Mouse (Mus musculus): ENCODE data around the gene Atl3.
"Not testable (repeated sequence)": the region's sequence is repeated elsewhere in the genome, so short reads cannot be mapped to it uniquely, and the experiment has no call there.

Gene Atl3

DNA sequence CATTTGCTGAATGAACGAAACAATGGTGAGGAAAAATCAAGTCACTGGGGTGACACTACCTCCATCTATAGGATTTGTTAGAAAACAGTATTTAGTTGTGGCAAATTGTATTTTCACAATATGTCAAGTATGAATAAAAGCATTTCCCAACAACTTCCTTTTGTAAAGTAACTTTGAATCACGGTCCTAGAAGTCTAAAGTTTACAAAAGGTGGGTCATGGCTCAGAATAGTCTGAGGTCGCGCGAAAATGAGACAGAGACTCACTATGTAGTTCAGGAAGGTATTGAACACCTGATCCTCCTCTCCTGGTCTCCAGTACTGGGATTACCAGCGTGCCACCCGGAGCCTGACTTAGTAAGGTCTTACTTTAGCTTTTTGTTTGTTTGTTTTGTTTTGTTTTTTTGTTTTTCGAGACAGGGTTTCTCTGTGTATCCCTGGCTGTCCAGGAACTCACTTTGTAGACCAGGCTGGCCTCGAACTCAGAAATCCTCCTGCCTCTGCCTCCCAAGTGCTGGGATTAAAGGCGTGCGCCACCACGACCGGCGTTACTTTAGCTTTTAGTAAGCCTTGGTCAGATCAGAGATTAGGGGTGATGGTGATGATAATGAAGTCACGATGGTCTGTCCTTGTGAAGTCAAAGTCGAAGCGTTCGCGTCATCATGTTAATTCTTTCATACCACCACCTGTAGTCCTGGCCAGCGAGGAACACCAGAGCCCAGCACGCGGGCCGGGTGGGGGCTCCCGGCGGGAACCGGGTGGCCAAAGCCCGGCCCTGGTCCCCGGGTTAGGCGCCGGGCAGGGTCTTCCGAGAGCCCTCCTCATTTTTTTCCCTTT is at the start of gene Atl3:
TSS of gene Atl3 (plus strand) at position 689 of the 835 bp plus-strand sequence.
- DNase-seq: peak in 1 of 2 experiments; percentile 15

DNA sequence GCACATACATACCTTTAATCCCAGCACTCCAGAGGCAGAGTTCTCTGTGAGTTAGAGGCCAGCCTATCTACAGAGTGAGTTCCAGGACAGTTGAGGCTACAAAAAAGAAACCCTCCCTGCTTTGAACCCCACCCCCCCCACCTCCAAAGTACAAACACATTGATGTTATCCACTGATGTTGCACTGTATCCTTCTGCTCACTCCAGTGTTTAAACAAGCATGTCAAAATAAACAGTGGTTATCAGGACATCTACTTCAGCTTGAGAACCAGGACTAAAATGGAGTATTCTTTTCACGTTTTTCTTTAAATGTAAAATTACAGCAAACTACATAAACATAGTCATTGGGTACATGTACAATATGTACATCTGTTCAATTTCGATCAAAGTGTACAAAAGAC is 48.7 kb upstream of the Atl3 start:
- DNase-seq: no peak

DNA sequence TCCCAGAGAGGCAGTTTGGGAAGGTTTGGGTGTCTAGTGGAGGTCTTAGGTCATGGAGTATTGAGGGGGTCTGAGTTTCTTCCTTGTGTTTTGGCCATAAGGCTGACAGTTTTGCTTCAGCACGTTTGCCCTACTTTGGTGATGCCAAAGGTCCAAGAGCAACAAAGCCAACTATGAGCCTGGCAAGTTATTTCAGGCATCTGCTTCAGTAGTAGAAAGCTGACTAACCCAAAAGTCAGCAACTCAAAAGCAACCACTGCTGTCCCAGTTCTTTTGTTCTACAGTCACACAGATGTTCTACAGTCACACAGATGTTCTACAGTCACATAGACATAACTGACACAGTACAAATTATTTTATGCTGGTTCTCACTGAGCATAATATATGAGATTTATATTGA is 48.2 kb upstream of the Atl3 start:
- DNase-seq: no peak

DNA sequence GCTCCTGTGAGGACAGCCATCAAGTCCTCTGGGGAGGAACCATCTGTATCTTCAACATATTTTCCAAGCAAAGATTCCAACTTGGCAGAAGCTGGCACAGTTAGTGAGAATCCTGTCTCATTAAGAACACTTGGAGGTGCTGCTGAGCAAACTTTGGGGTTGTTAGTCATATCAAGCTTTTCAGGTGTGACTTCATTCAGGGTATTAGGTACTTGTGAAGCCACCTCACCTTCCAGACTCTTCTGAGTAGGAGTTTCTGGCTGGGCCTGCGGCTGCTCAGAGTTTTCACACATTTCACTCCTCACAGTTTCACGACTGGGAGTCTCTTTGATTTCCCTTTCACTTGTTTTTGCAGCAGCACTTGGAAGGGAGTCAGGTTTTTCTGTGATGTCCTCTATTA is 37.0 kb upstream of the Atl3 start:
- DNase-seq: no peak

DNA sequence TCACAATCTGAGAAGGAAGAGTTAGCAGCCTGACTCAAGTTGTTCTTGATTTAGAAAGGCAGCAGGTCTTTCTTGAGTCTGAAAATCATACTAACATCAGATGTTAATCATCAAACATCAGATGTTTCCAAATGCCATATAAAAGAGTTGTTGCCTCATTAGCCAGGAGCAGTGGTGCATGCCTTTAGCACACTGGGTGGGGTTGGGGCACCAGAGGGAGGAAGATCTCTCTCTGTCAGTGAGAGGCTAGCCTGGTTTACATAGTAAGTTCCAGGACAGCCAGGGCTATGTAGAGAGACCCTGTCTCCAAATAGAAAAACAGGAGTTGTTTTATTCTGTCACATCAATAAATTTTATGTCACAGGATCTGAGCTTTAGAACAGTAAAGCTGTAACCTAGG is 34.9 kb upstream of the Atl3 start:
- DNase-seq: no peak

DNA sequence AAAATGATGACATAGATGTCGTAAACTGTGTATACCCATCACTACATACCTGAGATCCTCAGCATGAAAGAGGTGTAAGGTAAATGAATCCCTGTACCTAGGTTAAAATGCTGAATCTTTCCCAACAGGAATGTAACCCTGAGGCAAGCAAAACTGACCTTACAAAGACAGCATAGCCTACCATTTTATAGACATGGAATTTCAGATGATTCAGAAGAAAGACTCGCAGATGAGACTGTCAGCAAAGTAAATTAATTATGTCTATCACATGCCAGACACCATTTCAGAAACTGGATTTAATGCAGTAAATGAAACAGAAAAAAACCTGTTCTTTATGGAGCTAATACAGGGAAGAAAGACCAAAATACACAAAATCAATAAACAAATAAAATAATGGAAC is 34.5 kb upstream of the Atl3 start:
- no peak for DNase-seq

DNA sequence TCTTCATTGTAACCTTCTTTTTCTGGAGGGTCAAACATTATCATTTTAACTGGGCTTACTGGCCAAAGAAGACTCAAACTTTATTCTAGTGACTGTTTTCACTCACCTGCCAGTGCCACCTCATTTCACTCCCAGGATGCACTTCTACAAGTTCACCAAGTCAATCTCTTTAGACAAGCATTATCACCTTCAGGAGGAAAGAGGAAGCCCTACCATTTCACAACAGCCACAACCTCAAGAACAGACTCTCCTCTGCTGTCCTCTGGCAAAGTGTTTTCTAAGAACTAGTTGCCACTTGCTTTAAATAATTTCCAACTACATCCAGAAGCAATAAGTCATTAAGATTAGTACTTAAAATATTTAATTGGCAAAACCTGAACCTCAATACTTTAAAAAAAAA is 25.9 kb upstream of the Atl3 start:
- no peak for DNase-seq

DNA sequence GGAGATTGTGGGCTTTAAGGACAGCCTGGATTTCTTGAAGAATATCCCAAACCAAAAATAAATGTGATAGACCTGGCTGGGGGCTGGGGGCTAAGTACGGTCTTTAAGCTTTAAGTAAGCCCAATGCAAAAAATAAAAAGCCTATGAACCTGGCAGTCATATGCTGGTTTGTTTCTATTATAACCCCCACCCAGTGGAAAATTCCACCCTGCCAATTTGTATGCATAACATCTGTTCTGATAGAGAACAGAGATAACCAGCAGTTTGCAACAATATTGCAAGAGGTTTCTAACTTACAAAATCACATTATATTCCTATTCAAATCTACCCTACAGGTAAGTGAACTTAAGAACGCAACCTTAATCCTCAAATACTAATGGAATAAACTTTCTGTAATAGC is 23.2 kb upstream of the Atl3 start:
- no peak for DNase-seq

DNA sequence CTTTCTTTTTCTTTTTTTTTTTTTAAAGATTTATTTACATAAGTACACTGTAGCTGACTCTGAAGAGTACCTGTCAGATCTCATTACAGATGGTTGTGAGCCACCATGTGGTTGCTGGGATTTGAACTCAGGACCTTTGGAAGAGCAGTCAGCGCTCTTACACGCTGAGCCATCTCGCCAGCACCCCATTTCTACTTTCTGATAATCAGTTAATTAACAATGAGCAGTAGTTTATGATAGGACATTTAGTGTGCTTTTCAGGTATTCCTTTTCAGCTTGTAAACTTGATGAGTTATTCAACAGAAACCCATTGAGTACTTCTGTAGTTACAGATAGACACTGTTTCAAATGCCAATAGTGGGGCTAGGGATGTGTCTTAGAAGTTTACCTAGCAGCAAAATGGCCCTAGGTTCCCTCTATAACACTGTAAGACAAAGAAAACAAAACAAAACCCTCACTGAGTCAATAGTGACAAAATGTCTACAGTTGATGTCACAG is 14.0 kb upstream of the Atl3 start:
- no peak for DNase-seq

DNA sequence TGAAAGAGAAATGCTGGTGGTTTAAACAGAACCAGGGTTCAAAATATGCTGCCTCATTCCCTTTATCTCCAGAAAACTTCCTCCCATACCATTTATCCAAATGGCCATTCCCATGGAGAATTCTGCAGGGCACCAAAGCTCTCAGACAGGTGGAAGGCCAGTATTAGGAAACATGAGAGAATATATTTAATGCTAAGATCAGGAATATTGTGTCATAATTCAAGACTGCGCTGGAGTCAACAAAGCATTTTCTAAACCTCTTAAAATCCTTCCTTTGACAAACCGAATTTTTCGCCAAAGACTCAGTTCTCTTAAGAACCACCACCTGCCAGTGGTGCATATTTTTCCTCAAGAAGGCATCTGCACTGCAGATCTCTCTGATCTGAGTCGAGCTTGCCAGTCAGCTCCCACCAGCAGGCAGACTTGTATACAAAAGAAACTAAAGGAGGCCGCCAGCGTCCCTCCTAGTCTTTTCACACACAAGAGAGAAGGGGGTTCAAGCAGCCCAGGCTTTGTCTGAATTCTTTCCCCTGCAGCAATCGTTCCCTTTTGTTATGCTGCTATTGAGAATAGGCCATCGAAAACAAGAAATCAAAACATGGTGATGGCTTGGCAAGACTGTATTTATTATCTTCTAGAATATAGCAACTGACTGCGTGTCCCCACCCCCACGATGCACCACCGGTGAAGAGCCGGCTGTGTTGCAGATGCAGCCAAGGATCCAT is 12.1 kb upstream of the Atl3 start:
- DNase-seq: peak; percentile 81

DNA sequence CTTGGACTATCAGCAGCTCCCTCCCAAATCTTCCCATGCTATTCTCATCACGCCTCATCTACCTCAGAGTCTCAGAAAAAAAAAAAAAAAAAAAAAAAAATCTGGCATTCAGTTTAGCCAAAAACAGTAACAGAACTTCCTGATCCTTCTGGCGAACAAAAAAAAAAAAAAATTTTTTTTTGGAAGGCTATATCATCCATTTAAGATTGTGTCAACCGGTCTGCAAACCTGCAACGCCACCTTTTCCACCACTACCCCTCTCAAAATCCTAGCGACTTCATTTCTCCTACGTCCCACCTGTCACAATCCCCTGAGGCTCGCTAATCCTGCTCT is 11.6 kb upstream of the Atl3 start:
- no peak for DNase-seq

DNA sequence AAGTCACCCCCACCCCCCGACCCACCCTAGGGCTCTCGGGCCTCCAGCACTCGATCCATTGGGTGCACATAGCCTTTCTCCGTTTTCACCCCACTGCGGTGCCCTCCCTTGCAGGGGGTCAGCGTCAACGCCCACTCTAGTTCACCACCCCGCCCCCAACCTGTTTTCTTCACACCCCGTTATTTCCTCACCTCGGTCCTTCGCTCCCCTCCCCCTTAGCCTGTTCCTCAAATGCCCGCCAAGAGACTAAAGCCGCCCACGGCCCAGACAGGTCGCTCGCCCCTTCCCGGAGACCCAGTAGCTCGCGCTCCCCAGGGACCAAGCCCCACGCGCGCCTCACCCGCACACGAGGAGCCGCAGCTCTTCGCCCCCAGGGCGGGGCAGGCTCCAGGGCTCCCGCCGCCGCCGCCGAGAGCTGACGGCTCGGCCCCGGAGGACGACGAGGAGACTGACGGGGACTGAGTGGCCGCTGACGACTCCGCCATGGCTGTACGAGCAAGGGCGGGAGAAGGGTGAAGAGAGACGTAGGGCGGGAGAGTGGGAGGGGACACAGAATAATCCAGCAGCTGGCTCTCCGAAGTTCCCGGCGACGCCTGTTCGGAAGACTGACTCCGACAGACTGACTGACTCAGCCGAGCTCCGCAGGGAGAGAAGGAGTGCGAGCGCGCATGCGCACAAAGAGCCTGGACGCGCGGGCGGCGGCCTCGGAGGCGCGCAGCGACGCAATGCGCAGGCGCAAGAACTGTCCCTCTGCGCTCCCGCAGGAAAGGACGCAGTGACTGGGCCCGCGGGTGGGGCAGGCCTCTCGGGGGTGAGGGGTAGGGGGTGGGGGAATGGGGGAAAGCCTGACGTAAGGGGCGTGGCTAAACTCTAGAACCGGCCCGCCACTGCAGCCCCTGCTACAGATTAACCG is 11.0 kb upstream of the Atl3 start, which contains the start of gene Rtn3:
TSS of gene Rtn3 (minus strand) at position 683 of the 913 bp plus-strand sequence.
- DNase-seq: peak; percentile 99

DNA sequence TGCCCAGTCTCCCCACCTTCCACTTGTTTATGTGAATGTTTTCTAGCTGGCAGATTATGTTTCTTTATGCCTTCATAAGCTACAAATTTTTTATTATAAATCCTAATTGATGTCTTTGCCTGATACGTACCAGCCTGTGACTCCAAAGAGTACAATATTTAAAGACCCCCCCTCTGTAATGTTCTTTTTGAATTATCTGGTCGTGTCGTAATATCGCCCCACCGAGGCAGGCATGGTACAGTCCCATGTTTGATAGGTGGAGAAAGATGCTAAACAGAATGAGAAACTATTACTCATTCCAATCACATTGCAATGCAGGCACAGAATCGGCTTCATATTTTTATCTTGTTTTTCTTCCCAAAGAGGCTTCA is 10.3 kb upstream of the Atl3 start:
- peak in 1 of 2 experiments; percentile 79 for DNase-seq

DNA sequence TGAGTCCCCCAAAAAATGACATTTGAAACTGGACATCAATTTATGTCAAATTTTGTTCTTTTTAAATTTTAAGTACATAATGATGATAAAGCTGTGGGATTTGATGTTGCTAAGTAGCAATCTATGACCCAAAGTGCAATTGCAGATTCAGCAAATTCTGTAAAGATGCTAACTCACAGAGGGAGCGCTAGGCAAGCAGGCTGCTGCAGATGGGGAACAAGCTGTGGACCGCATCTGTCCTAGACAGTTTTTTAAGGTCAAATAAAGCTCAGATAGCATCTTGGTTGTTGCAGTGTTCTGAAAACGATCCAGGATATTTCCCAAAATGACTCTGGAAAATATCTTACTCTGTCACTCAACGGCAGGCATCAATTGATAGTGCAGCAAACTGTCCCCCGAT is 9.8 kb upstream of the Atl3 start:
- peak; percentile 15 to 35 for DNase-seq

DNA sequence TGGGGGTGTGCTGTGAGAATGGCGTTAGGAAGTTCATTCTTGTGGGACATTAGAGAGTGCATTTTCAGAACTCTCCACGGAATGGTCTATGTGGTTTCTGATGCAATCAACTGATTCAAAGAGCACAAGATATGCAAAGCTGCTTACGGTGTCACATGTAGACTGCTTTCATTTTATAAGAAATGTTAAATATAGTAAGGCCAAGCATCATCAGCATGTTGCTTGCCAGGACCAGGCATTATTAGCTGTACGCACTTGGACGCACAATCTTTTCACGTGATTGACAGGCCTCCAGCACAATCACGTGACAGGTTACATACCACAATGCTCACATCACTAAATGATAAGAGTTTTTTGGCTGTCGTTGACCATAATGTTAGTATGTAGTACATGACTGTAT is 6.2 kb upstream of the Atl3 start:
- no peak for DNase-seq

DNA sequence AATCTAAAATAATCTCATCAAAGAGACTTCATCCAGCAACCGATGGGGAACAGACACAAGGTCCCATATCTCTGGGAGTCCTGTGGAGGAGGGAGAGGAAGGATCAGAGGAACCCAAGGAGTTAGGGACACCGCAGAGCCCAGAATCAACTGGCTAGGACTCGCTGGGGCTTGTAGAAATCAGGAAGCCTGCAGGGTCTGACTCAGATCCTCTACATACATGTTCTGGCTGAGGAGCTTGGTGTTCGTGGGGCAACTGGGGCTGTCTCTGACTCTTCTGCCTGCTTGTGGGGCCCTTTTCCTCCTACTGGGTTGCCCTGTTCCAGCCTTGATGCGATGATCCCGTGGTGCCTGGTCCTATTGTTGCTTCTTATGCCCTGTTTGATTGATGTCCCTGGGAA is 1.9 kb upstream of the Atl3 start:
- no peak for DNase-seq

DNA sequence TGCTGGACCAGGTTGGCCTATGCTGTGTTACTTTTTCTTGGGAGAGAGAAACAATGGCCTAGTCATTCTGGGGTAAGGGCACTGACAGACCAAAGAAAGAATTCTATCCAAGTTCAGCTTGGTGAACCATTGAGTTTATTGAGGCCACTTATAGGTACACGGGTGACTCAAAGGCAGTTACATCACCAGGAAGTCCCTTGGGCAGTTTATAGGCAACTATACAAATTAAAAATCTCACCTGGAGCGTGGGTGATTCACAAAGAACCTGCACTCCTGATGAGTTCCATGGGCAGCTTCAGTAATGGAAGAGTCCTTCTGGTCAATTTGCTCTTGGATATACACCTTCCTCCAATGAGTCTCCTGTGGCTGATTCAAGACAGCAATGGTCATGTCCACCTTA is 1.2 kb upstream of the Atl3 start:
- no peak for DNase-seq

DNA sequence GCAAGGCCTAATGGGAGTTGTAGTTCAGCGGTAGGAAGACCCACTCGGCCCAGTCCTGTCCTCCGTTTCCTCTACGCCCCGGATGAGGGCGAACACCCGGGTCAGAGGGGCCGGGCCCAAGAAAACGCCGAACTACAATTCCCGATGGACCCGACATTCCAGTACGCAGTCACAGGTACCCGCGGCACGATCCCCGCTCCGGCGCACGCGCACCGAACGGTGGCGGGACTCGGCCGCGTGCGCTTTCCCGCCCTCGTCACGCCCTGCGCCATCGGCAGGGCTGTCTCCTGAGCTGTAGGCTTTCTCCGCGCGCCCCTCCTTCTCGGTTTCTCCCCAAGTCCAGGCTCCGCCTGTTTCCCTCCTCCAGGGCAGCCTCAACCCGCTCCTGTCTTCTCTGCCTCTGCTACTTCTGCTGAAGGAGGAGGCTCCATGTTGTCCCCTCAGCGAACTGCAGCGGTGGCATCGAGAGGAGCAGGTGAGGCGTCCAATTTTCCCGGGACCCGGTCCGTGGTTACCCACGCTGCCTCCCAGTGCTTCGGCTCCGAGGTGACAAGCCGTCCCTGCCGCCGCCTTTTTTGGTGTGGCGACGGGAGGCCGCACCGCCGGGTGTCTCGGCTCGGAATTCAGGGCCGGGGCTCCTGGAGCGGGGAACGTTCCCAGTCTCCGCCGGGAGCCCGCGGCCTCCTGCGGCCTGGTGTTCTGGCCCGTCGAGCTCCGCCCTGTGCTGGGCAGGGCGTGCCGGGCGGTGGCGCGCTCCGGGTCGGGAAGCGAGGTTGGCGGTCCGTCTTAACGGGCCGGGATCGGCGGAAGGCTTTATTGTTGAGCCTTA is 561 bp downstream of the Atl3 start:
- peak; percentile 95 to 97 for DNase-seq

DNA sequence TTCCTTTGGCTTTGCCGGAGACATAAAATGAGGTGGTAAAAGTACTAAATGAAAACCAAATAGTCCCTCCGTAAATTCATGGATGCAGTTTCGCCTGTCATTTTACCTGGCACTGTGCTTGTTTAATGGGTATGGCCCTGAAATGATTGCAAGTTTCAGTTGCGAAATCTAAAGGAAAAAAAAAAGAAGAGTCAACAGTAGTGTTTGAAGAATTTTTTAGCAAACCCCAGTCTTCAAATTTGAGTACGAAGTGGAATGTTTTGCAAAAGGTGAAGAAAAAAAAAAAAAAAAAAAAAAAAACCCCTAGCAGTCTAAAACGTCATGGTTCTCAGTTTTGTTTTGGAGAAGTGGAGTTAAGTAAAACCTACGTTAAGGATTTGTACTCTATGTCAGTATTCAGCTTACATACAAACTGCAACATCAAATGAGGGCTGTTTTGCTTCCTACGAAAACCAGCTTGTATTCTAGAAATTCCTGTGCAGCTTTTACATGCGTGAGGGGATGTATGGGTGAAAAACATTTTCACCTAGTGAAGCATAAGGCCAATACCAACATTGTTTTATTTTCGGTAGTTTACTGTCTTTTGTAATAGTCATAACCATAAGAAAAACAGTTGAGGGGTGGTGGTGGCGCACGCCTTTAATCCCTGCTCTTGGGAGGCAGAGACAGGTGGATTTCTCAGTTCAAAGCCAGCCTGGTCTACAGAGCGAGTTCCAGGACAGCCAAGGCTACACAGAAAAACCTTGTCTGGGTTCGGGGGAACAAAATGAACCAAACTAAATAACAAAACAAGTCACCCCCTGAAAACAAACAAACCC is 1.6 kb downstream of the Atl3 start:
- DNase-seq: peak in 1 of 2 experiments; percentile 24

DNA sequence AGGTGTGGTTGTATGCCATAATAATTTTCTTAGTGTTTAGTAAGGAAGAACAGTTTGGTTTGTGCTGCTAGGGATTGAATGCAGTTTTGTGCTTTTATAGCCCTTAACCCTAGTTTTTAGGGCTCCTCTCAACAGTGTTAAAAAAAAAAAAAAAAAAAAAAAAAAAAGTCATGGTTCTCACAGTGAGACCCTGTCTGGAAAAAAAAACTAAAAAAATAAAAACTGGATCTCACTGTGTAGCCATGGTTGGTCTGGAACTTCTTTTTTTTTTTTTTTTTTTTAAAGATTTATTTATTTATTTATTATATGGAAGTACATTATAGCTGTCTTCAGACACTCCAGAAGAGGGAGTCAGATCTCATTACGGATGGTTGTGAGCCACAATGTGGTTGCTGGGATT is 2.2 kb downstream of the Atl3 start:
- DNase-seq: not testable (repeated sequence)

DNA sequence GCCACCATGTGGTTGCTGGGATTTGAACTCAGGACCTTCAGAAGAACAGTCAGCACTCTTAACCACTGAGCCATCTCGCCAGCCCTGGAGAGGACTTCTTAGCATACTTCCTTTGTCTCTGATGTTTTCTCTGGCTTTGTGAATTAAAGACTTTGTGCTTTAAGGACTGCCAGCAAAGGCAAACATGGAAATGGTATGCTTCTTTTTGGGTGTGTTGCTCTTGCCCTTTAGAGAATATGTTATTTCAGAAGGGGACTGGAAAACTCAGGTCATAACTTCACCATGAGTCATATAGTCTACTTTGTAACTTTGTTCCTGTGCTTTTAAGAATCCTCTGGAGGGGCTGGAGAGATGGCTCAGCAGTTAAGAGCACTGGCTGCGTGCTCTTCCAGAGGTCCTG is 5.0 kb downstream of the Atl3 start:
- no peak for DNase-seq
